Mouse (Mus musculus) retina, postnatal 7 days (tissue): ENCODE results near the gene Lcn2.

Experiments
- DNase-seq: peaks from one replicate; pipeline ENCODE4 v3.0.0-alpha.2; 2012; ENCODE audit warnings: low read depth, low spot score

Gene Lcn2

GRCm38 (mm10) chr2:32413936-32414335 lies 25.9 kb upstream of the Lcn2 start:
- no peak for DNase-seq

GRCm38 (mm10) chr2:32412742-32413531 lies 24.9 kb upstream of the Lcn2 start:
- DNase-seq, result no peak

- DNase-seq, result no peak
These were observed 23.4 kb upstream of the Lcn2 start for GRCm38 (mm10) chr2:32411407-32411806.

GRCm38 (mm10) chr2:32408429-32409424 lies 20.7 kb upstream of the Lcn2 start:
- no peak for DNase-seq

- no peak for DNase-seq
These were observed 19.2 kb upstream of the Lcn2 start for GRCm38 (mm10) chr2:32407144-32407824.

GRCm38 (mm10) chr2:32404663-32405062 lies 16.6 kb upstream of the Lcn2 start:
- DNase-seq, result peak; percentile 98

GRCm38 (mm10) chr2:32396695-32397094 lies 8.6 kb upstream of the Lcn2 start:
- DNase-seq, result no peak

- peak; percentile 85 for DNase-seq
These were observed 8.0 kb upstream of the Lcn2 start for GRCm38 (mm10) chr2:32395946-32396621.

GRCm38 (mm10) chr2:32395484-32395945 lies 7.5 kb upstream of the Lcn2 start, which contains the start of gene Ptges2:
TSS of gene Ptges2 (plus strand) at chr2:32395896.
- DNase-seq, result peak; percentile 85

- DNase-seq, result no peak
These were observed 6.9 kb upstream of the Lcn2 start for GRCm38 (mm10) chr2:32394973-32395372.

- no peak for DNase-seq
These were observed 4.0 kb upstream of the Lcn2 start for GRCm38 (mm10) chr2:32392063-32392462.

- no peak for DNase-seq
These were observed 2.8 kb upstream of the Lcn2 start for GRCm38 (mm10) chr2:32390871-32391270.

- DNase-seq, result no peak
These were observed 1.1 kb upstream of the Lcn2 start for GRCm38 (mm10) chr2:32389157-32389556.

GRCm38 (mm10) chr2:32382689-32383088 lies 5.4 kb downstream of the Lcn2 start:
- DNase-seq, result no peak

GRCm38 (mm10) chr2:32381775-32382223 lies 6.3 kb downstream of the Lcn2 start, which contains the start of gene 1110008P14Rik:
TSS of gene 1110008P14Rik (minus strand) at chr2:32381938.
- DNase-seq, result peak; percentile 82

- DNase-seq, result no peak
These were observed 6.8 kb downstream of the Lcn2 start for GRCm38 (mm10) chr2:32381141-32381774.

GRCm38 (mm10) chr2:32380001-32380500 lies 8.0 kb downstream of the Lcn2 start:
- no peak for DNase-seq

GRCm38 (mm10) chr2:32376963-32377362 lies 11.1 kb downstream of the Lcn2 start:
- DNase-seq, result no peak

- DNase-seq, result no peak
These were observed 12.6 kb downstream of the Lcn2 start for GRCm38 (mm10) chr2:32375317-32375940.

- no peak for DNase-seq
These were observed 13.9 kb downstream of the Lcn2 start for GRCm38 (mm10) chr2:32374191-32374590.
